Mouse (Mus musculus) forebrain, embryonic 13.5 days (tissue): ENCODE results near the gene Ppp1r1b. TPM values are rescaled to one million over a fixed set of nuclear protein-coding genes. Genes with fewer than 3 reads are reported as not detected.
"Not testable (repeated sequence)": the region's sequence is repeated elsewhere in the genome, so short reads cannot be mapped to it uniquely, and the experiment has no call there.

Source experiments
- ATAC-seq: fragments of 200-750 bp; cut with Nextera tagmentation; 2 replicates; pipeline ENCODE4 v1.8.0; 2017
- H3K27ac ChIP-seq: fragments of 300-500 bp; sonication (generic); 2 replicates; pipeline ENCODE4 v1.5.1; 2015; ENCODE audit warnings: inconsistent platforms, mild to moderate bottlenecking, moderate library complexity
- H3K27me3 ChIP-seq: fragments of 300-500 bp; sonication (generic); 2 replicates; pipeline ENCODE4 v1.6.1; 2015; ENCODE audit warnings: mild to moderate bottlenecking, inconsistent platforms
- H3K36me3 ChIP-seq: fragments of 300-500 bp; sonication (generic); 2 replicates; pipeline ENCODE4 v1.6.1; 2015; ENCODE audit warnings: mild to moderate bottlenecking, inconsistent platforms; ENCODE audit not compliant: poor library complexity, severe bottlenecking
- H3K4me1 ChIP-seq: fragments of 300-500 bp; sonication (generic); 2 replicates; pipeline ENCODE4 v1.6.1; 2015; ENCODE audit warnings: inconsistent platforms
- H3K4me2 ChIP-seq: fragments of 300-500 bp; sonication (generic); 2 replicates; pipeline ENCODE4 v1.6.1; 2015; ENCODE audit warnings: inconsistent platforms, mild to moderate bottlenecking, moderate library complexity
- H3K4me3 ChIP-seq: fragments of 300-500 bp; sonication (generic); 2 replicates; pipeline ENCODE4 v1.5.1; 2015; ENCODE audit warnings: mild to moderate bottlenecking, inconsistent platforms
- H3K9ac ChIP-seq: fragments of 300-500 bp; sonication (generic); 2 replicates; pipeline ENCODE4 v1.6.1; 2015; ENCODE audit warnings: mild to moderate bottlenecking, inconsistent platforms
- H3K9me3 ChIP-seq: fragments of 300-500 bp; sonication (generic); replicated peaks from 2 replicates; pipeline ENCODE4 v1.6.1; 2016; ENCODE audit warnings: inconsistent platforms
- WGBS: fragments of 180-500 bp; shearing (Covaris S2); methylation state at CpG from one replicate; pipeline ENCODE4 v1.1.7; 2015; 5-methylcytosine and 5-hydroxymethylcytosine counted together
- polyA plus RNA-seq: library from polyadenylated mRNA; unstranded; fragments of >200 nt; fragmentation: Nextera tagmentation; extraction: Ambion mirVana; gene quantifications from 2 replicates; pipeline ENCODE4 v1.2.1, GENCODE M21; 2015

Ppp1r1b gene
- polyA plus RNA-seq, 1 experiment from 2014 or later = 20.0 TPM

DNA sequence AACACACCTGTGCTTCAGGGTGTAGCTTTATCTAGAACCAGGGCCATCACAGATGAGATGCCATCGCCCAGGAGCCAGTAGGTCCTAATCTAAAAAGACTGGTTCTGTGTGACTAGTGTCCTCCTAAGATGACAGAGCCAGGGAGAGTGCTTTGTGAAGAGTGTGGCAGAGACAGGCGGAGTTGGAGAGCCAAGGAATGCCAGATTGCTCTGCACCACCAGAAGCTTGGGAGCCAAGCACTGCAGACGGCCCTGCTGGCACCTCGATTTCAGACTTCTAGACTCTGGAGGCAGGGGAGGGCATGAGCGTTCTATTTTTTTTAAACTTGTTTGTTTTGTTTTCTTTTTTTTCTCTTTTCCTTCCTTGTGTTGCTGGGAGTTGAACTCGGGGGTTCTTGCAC, 21.1 kb downstream of the Ppp1r1b start:
- no peak overlapping the region for H3K4me2 ChIP-seq
- no peak overlapping the region; the same call in 1 of the 2 replicates for H3K27ac ChIP-seq
- ATAC-seq = peak; percentile 48; the same call in 1 of the 2 replicates
- 79% methylated on average over 6 of the region's 6 CpGs for WGBS
- peaks cover 22% of the 10 kb centered on the region for H3K4me1 ChIP-seq
- no peak overlapping the region for H3K9ac ChIP-seq
- no peaks in the 10 kb centered on the region for H3K27me3 ChIP-seq
- no peaks in the 10 kb centered on the region for H3K9me3 ChIP-seq
- H3K4me3 ChIP-seq = no peak overlapping the region
- peaks cover 7% of the 10 kb centered on the region; the same call in 1 of the 2 replicates for H3K36me3 ChIP-seq

DNA sequence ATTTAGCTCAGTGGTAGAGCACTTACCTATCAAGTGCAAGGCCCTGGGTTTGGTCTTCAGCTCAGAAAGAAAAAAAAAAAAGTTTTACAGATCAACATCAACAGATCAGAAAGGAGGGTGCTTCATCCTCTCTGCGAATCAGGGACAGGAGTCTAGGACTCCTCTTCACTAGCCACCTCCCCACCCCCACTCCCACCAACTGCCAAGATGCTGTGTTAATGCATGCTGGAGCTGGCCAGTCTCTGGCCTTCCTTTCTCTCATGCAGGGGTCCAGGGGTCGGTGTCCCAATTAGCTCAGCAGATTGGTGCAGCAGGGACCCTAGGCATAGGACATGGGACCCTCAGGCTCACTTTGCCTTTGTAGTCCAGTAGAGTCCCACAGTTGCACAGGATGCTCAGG, 22.4 kb downstream of the Ppp1r1b start:
- no peak overlapping the region for H3K27ac ChIP-seq

DNA sequence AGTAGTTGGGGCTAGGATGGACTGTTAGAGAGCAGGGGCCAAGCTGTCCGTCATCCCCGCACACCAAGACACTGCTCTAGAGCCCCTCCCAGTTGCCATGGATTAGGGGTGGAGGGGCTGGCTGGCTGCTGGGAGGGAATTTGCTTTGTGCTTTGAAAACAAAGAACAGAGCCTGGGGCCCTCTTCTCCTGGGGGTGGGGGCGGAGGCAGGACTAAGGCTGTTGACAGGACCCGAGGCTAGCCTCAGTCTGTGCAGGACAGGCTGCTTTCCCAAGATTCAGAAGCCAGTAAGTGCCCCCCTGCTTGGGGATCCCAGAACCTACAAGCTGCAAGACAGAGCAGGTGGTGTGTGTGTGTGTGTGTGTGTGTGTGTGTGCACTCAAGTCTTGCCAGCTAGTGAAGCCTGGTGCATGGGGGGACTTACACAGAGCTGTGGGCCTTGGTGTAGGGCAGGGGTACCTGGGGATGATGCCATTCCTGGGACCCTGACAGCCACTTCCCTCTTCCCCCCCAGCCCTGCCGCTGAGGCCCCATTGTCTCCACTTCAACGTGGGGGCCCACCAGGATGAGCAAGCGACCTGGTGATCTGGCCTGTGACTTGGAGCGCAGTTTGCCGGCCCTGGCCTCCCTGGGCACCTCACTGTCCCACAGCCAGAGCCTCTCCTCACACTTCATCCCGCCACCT, 23.5 kb downstream of the Ppp1r1b start:
- Histone ChIP-seq H3K4me1 (peaks cover 22% of the 10 kb centered on the region), H3K4me3 (peak overlapping the region; percentile 6; the same call in 1 of the 2 replicates), H3K27me3 (no peaks in the 10 kb centered on the region), H3K9me3 (no peaks in the 10 kb centered on the region), H3K27ac (peak overlapping the region; percentile 72), H3K9ac (peak overlapping the region; percentile 51), H3K36me3 (peaks cover 29% of the 10 kb centered on the region), H3K4me2 (peak overlapping the region; percentile 45)
- peak; percentile 84 for ATAC-seq
- WGBS = 23% methylated on average over 8 of the region's 10 CpGs

More for the DNA sequence above, 22.4 kb downstream of the Ppp1r1b start:
- Histone ChIP-seq H3K4me1 (peaks cover 22% of the 10 kb centered on the region), H3K4me3 (no peak overlapping the region), H3K36me3 (peaks cover 17% of the 10 kb centered on the region), H3K4me2 (no peak overlapping the region), H3K27me3 (no peaks in the 10 kb centered on the region), H3K9me3 (no peaks in the 10 kb centered on the region), H3K9ac (no peak overlapping the region)
- no peak for ATAC-seq
- 95% methylated on average over 2 of the region's 2 CpGs for WGBS

DNA sequence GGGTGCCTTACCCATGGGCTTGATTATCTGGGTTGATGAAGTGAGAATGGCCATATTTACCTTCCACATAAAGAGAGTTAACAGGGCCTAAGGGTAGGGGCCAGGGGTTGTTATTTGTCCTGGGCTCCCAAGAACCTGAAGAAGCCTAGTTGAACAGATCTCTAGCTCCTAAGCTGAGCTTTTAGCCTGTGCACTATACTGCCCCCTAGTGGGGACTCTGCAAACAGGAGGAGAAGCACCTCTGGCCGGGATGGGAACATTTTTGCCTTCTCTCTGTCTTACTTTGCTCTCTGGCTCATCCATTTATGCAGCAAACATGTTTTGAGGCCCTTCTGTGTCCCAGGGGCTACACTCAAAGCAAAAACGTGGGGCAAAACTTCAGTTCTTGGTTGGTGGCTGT, 24.2 kb downstream of the Ppp1r1b start:
- ATAC-seq = no peak
- peak overlapping the region; percentile 45 for H3K4me2 ChIP-seq
- 0 out of 2 replicates have a peak overlapping the region, but pooled peaks have one; percentile 51 for H3K9ac ChIP-seq
- H3K36me3 ChIP-seq = peaks cover 36% of the 10 kb centered on the region
- no peaks in the 10 kb centered on the region for H3K27me3 ChIP-seq
- peaks cover 22% of the 10 kb centered on the region for H3K4me1 ChIP-seq
- H3K9me3 ChIP-seq = no peaks in the 10 kb centered on the region
- H3K4me3 ChIP-seq = 0 out of 2 replicates have a peak overlapping the region, but pooled peaks have one; percentile 6
- 9% methylated on average over 2 of the region's 2 CpGs for WGBS
- peak overlapping the region; percentile 72 for H3K27ac ChIP-seq

DNA sequence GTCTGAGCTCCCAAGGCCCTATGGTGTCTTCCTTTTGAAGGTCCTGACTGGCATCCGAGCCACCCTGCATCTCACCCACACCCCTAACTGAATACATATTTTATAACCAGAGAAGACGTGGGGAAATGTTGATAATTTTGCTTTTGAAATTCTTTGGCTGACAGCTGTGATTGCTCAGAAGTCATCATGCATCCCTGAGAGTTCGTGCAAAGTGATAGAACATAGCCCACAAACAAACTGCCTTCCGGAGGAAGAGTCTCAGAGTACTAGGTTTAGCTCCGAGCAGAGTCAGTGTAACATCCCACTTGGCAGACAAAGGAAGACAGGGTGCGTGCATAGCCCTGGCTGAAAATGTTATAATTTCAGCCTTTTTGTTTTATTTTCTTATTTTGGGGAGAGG, 25.0 kb downstream of the Ppp1r1b start:
- 87% methylated on average over 6 of the region's 6 CpGs for WGBS
- no peak overlapping the region for H3K4me2 ChIP-seq
- H3K9me3 ChIP-seq = no peaks in the 10 kb centered on the region
- H3K4me3 ChIP-seq = no peak overlapping the region
- H3K36me3 ChIP-seq = peaks cover 41% of the 10 kb centered on the region
- no peak for ATAC-seq
- H3K9ac ChIP-seq = no peak overlapping the region; the same call in 1 of the 2 replicates
- H3K27ac ChIP-seq = no peak overlapping the region
- H3K27me3 ChIP-seq = no peaks in the 10 kb centered on the region
- peaks cover 22% of the 10 kb centered on the region for H3K4me1 ChIP-seq

DNA sequence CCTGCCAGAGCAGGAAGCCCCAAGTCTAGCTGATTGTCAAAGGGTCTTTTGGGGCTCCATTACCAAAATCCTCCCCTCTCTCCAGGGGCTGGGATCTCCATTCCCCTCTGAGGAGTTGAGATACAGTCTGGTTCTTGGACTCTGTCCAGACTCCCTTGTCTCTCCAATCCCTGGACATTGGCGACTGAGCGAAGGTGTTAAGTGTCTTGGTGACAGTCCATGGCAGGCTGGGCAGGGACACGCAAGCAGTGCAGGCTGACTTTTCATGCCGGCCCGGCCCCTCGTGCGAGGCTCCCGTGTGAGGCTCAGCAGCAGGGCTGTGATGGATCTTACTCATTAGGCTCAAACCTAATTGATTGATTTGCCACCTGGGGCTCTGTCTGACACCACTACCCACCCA, 26.1 kb downstream of the Ppp1r1b start:
- H3K36me3 ChIP-seq = peaks cover 51% of the 10 kb centered on the region
- ATAC-seq = no peak
- H3K9ac ChIP-seq = no peak overlapping the region
- H3K4me1 ChIP-seq = peaks cover 22% of the 10 kb centered on the region
- no peaks in the 10 kb centered on the region for H3K9me3 ChIP-seq
- H3K4me2 ChIP-seq = no peak overlapping the region
- H3K27me3 ChIP-seq = no peaks in the 10 kb centered on the region
- H3K4me3 ChIP-seq = no peak overlapping the region
- no peak overlapping the region for H3K27ac ChIP-seq
- WGBS = 79% methylated on average over 8 of the region's 8 CpGs

DNA sequence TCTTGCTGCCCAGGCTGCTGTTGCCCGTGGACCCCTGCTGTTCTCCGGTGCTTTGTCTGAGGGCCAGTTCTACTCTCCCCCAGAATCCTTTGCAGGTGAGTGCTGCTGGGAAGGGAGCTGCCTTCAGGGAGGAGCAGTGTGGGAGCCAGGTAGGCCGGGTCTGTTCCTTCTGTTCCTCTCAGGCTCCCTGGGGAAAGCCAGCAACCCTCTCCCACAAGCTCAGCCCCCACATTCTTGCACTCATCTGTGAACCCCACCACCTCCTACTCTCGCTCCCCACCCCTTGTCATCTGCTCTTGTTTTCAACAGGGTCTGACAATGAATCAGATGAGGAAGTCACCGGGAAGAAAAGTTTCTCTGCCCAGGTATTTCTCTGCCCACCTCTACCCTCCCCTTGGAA, 28.6 kb downstream of the Ppp1r1b start:
- Histone ChIP-seq H3K27me3 (no peaks in the 10 kb centered on the region), H3K4me2 (no peak overlapping the region), H3K4me1 (peaks cover 10% of the 10 kb centered on the region), H3K9me3 (no peaks in the 10 kb centered on the region), H3K9ac (no peak overlapping the region), H3K36me3 (peaks cover 70% of the 10 kb centered on the region), H3K4me3 (no peak overlapping the region), H3K27ac (no peak overlapping the region)
- WGBS = 67% methylated on average over 5 of the region's 5 CpGs
- ATAC-seq = no peak

DNA sequence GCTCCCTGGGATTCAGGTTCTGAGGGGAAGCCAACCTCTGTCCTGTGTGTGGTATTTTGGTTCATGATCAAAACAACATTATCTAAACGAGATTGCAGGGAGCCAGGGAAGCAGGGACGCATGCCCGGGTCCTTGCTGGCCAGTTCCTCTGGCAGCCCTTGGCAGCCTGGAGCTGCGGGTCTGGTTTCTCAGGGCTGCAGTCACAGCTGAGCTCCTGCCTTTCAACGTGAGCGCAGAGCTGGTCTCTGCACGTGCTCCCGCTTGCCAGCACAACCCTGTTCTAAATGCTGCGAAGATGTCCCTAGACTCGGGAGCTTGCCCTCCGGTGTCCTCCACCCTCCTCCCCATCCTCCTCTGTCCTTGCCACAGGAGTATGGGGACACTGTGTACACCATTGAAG, 29.6 kb downstream of the Ppp1r1b start:
- H3K36me3 ChIP-seq = peaks cover 70% of the 10 kb centered on the region
- no peak overlapping the region for H3K9ac ChIP-seq
- H3K4me1 ChIP-seq = 0 out of 2 replicates have a peak, but pooled peaks cover 3% of the 10 kb centered on the region
- H3K4me3 ChIP-seq = no peak overlapping the region
- no peaks in the 10 kb centered on the region for H3K27me3 ChIP-seq
- no peak for ATAC-seq
- no peaks in the 10 kb centered on the region for H3K9me3 ChIP-seq
- 84% methylated on average over 11 of the region's 11 CpGs for WGBS
- no peak overlapping the region for H3K27ac ChIP-seq
- no peak overlapping the region for H3K4me2 ChIP-seq

DNA sequence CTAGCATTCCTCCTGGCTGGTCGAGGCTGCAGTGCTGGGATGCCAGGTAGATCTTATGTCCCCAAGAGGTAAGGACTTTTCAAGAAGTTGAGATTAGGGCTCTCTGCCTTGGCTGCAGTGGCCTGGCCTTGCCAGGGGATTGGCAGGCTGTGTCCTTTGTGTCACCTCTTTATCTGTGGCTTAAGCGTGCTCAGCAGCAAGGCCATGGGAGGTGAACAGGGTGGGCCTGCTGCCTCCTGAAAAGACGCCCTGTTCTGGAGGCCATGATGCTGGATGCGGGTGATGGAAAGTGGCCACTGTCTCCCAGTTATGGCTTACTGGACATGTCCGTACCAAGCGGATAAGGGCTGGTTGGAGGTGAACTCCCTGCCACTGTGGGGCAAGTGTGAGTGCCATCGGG, 31.2 kb downstream of the Ppp1r1b start:
- Histone ChIP-seq H3K4me2 (no peak overlapping the region), H3K9ac (no peak overlapping the region), H3K36me3 (peaks cover 66% of the 10 kb centered on the region), H3K9me3 (no peaks in the 10 kb centered on the region), H3K4me3 (no peak overlapping the region), H3K27ac (no peak overlapping the region), H3K4me1 (0 out of 2 replicates have a peak, but pooled peaks cover 2% of the 10 kb centered on the region), H3K27me3 (0 out of 2 replicates have a peak, but pooled peaks cover 5% of the 10 kb centered on the region)
- WGBS = 88% methylated on average over 7 of the region's 7 CpGs
- no peak for ATAC-seq

DNA sequence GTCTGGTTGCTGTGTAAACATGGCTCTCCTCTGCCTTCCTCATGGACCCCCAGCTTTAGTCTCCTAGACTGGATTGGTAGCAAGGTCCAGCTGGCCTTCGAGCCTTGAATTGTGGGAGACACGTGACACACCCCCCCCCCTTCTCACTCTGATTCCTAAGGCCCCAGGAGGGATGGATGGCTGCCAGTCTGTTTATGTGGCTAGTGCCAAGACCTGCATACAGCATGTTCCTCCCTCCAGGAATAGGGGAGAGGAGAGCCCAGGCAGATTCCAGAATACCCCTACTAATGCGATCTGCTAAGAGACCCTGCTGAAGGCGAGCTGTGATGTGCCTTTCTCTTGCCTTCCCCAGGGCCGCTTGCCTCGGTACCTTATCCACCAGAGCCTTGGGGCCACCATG, 31.9 kb downstream of the Ppp1r1b start:
- H3K36me3 ChIP-seq = peaks cover 61% of the 10 kb centered on the region
- WGBS = 85% methylated on average over 6 of the region's 6 CpGs
- peak overlapping the region; percentile 7; the same call in 1 of the 2 replicates for H3K27ac ChIP-seq
- no peak overlapping the region for H3K4me3 ChIP-seq
- H3K9ac ChIP-seq = no peak overlapping the region
- H3K9me3 ChIP-seq = no peaks in the 10 kb centered on the region
- peaks cover 11% of the 10 kb centered on the region for H3K27me3 ChIP-seq
- no peak for ATAC-seq
- H3K4me2 ChIP-seq = no peak overlapping the region
- 0 out of 2 replicates have a peak, but pooled peaks cover 2% of the 10 kb centered on the region for H3K4me1 ChIP-seq

DNA sequence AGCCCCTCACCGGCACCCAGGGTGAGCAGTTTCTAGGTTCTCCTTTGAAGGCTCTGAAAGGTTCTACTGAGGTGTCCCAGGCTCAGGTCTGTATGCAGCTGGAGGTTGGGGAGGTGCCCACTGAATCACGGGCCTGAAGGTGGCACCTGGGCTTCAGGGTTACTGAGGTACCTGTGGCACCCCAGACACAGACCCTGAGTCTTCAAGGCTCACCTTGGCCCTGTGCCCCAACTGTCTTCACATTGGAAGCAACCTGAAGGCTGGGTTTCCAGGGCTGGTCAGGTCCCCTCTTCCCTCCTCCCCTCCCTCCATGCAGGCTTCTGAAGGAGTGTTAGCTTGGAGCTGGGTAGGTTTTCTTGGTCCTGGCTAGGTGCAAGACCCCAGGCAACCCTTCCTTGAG, 33.4 kb downstream of the Ppp1r1b start:
- Histone ChIP-seq H3K9ac (no peak overlapping the region), H3K36me3 (peaks cover 45% of the 10 kb centered on the region), H3K4me2 (no peak overlapping the region), H3K27ac (no peak overlapping the region), H3K4me1 (0 out of 2 replicates have a peak, but pooled peaks cover 2% of the 10 kb centered on the region), H3K4me3 (no peak overlapping the region), H3K9me3 (no peaks in the 10 kb centered on the region), H3K27me3 (peaks cover 27% of the 10 kb centered on the region)
- no peak for ATAC-seq
- 96% methylated on average over 2 of the region's 2 CpGs for WGBS

DNA sequence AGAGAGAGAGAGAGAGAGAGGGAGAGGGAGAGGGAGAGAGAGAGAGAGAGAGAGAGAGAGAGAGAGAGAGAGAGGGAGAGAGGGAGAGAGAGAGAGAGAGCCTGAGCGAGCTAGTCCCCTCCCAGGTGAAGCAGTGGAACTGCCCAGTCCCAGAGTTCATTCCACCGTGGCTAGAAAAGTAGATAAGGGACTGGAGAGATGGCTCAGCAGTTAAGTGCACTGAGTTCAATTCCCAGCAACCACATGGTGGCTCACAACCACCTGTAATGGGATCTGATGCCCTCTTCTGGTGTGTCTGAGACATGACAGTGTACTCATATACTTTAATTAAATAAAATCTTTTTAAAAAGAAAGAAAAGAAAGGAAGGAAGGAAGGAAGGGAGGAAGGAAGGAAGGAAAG, 34.2 kb downstream of the Ppp1r1b start:
- Histone ChIP-seq H3K27me3 (peaks cover 34% of the 10 kb centered on the region), H3K36me3 (peaks cover 38% of the 10 kb centered on the region)
- not testable (repeated sequence) for H3K9ac ChIP-seq, H3K4me2 ChIP-seq, ATAC-seq, H3K4me3 ChIP-seq, H3K9me3 ChIP-seq, H3K27ac ChIP-seq, H3K4me1 ChIP-seq
- 33% methylated on average over 1 of the region's 2 CpGs for WGBS
